Mouse (Mus musculus): Measurements from ENCODE around the gene Coro1a. TPM values are rescaled to one million over a fixed set of nuclear protein-coding genes. Genes with fewer than 3 reads are reported as not detected.
A peak's percentile ranks its signal among the peaks of the same experiment; 100 is the strongest.

Gene Coro1a
- 22.7 and 71.6 TPM in 2 replicates for polyA plus RNA-seq (2012; rRNA removed)

DNA sequence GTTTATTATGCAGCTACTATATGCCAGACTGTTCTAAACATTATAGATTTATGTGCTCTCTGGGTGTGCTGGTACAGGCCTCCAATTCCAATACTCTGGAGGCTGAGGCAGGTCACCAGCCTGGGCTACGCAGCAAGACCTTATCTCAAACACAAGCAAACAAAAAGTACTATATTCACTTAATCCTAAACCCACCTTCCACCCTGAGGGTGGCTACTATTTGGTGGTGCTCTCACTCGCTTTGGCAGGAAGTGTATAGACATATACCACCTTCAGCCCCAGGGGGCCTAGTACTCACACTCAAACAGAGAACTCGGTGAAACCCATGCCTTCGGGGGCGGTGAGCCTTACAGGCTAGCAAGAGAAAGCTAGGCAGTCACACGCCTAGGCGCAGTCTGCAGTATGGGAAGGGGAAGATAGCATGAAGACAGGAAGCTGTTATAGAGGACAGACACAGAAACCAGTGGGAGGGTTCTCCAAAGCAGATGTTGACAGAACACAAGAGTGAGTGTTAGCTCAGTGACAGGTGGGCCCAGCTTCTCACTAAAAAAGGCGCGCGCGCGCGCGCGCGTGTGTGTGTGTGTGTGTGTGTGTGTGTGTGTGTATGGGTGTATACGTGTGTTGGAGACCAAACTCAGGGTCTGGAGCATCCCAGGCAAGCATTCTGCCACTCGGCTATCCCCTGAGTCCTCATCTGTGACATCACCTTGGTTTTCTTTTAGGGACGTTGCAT, at the start of gene Coro1a:
Gene Coro1a, minus strand, starts transcription at position 346 of the 733 bp plus-strand sequence.
- TF ChIP-seq CTCF (conservative IDR thresholded peaks at IDR 0.05; ENCODE audit: insufficient read depth, insufficient read length, low read depth, low read length) = no peak
- TF ChIP-seq POLR2A (IDR thresholded peaks at IDR 0.05; ENCODE audit: low read depth, low read length) = no peak
- DNase-seq = no peak
- Histone ChIP-seq H3K4me3 (ENCODE audit: insufficient read depth, low read depth, low read length) (no peak within 1 kb of the TSS), H3K27me3 (replicated peaks; ENCODE audit: control insufficient read depth, insufficient read depth, low read length) (0 out of 2 replicates have a peak, but pooled peaks cover 2% of the 10 kb centered on the region), H3K36me3 (ENCODE audit: control insufficient read depth, insufficient read depth, low read length) (no peaks in the 10 kb centered on the region), H3K4me1 (ENCODE audit: control insufficient read depth, insufficient read depth, low read length) (no peaks in the 10 kb centered on the region), H3K27ac (ENCODE audit: insufficient read depth, low read depth, low read length) (no peak within 1 kb of the TSS)
- 84% methylated on average over 19 of the region's 19 CpGs for WGBS

DNA sequence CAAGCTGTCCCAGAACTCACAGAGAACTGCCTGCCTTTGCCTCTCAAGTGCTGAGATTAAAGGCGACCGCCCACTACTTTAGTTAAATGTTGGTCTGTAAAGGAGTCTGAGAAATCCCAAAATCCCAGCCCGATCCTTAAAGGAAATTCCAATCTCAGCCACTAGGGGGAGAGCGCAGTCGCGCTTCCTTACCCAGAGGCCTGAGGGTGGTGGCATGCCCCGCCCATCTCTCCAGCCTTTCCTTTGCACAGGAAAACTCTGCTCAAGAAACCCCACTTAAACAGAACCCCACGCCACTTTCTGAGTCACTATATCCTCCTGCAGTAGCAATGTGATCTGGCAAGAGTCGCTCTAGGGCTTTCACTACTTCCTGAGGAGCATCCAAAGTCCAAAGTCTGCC, 47.3 kb upstream of the Coro1a start:
- peak; percentile 86 for DNase-seq
- Histone ChIP-seq H3K36me3 (ENCODE audit: control insufficient read depth, insufficient read depth, low read length) (no peaks in the 10 kb centered on the region), H3K27ac (ENCODE audit: insufficient read depth, low read depth, low read length) (no peak overlapping the region), H3K4me3 (ENCODE audit: insufficient read depth, low read depth, low read length) (no peak overlapping the region), H3K4me1 (ENCODE audit: control insufficient read depth, insufficient read depth, low read length) (peaks cover 9% of the 10 kb centered on the region; the same call in 1 of the 2 replicates), H3K27me3 (replicated peaks; ENCODE audit: control insufficient read depth, insufficient read depth, low read length) (no peaks in the 10 kb centered on the region)
- TF ChIP-seq POLR2A (IDR thresholded peaks at IDR 0.05; ENCODE audit: low read depth, low read length) = no peak
- peak; percentile 83 for TF ChIP-seq CTCF (conservative IDR thresholded peaks at IDR 0.05; ENCODE audit: insufficient read depth, insufficient read length, low read depth, low read length)
- 1% methylated on average over 9 of the region's 9 CpGs for WGBS

DNA sequence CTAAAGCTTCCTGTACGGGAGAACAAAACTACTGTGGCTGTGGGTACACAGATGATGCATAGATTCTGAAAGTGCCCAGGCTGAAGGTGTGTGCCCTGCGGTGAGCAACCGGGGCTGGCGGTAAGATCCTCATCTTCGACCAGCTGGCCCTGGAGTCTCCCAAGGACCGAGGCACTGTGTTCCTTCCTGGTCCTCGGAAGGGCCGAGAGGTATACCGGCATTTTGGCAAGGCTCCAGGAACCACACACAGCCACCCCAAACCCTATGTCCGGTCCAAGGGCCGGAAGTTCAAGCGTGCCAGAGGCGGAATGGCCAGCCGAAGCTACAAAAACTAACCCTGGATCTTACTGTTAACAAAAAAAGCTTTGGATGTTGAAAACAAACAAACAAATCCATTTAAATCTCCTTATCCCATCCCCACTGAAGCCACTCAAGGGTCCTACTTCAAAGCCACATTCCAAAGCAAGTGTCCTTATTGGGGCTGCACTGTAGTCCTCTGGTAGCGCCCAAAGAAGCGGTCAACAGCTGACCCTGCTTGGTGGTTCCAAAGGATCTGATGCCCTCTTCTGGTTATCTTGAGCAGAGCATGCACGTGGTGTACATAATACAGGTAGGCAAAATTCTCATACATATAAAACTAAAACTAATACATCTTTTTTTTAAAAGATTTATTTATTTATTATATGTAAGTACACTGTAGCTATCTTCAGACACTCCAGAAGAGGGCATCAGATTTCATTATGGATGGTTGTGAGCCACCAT, 42.2 kb upstream of the Coro1a start:
- H3K27ac ChIP-seq (ENCODE audit: insufficient read depth, low read depth, low read length) = no peak overlapping the region
- H3K4me3 ChIP-seq (ENCODE audit: insufficient read depth, low read depth, low read length) = no peak overlapping the region
- H3K27me3 ChIP-seq (replicated peaks; ENCODE audit: control insufficient read depth, insufficient read depth, low read length) = no peaks in the 10 kb centered on the region
- H3K36me3 ChIP-seq (ENCODE audit: control insufficient read depth, insufficient read depth, low read length) = no peaks in the 10 kb centered on the region
- DNase-seq = no peak
- WGBS = 86% methylated on average over 17 of the region's 17 CpGs
- 0 out of 2 replicates have a peak, but pooled peaks have one; percentile 1 for TF ChIP-seq CTCF (conservative IDR thresholded peaks at IDR 0.05; ENCODE audit: insufficient read depth, insufficient read length, low read depth, low read length)
- TF ChIP-seq POLR2A (IDR thresholded peaks at IDR 0.05; ENCODE audit: low read depth, low read length) = no peak
- peaks cover 4% of the 10 kb centered on the region; the same call in 1 of the 2 replicates for H3K4me1 ChIP-seq (ENCODE audit: control insufficient read depth, insufficient read depth, low read length)

DNA sequence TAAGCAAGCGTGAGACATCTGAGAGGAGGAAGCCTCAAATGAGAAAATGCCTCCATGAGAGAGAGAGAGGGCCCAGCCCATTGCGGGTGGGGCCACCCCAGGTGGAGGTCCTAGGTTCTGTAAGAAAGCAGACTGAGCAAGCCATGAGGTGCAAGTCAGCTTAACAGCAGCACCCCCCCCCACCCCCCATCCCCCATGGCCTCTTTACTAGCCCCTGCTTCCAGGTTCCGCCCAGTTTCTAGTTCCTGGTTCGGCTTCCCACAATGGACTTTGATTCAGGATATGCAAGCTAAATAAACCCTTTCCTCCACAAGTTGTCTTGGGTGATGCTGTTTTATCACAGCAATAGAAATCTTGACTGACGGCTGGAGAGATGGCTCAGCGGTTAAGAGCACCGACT, 41.2 kb upstream of the Coro1a start:
- no peaks in the 10 kb centered on the region for H3K27me3 ChIP-seq (replicated peaks; ENCODE audit: control insufficient read depth, insufficient read depth, low read length)
- no peak for DNase-seq
- WGBS = 70% methylated on average over 7 of the region's 7 CpGs
- no peak overlapping the region for H3K4me3 ChIP-seq (ENCODE audit: insufficient read depth, low read depth, low read length)
- no peaks in the 10 kb centered on the region for H3K4me1 ChIP-seq (ENCODE audit: control insufficient read depth, insufficient read depth, low read length)
- TF ChIP-seq POLR2A (IDR thresholded peaks at IDR 0.05; ENCODE audit: low read depth, low read length) (no peak), CTCF (conservative IDR thresholded peaks at IDR 0.05; ENCODE audit: insufficient read depth, insufficient read length, low read depth, low read length) (no peak)
- H3K27ac ChIP-seq (ENCODE audit: insufficient read depth, low read depth, low read length) = no peak overlapping the region
- no peaks in the 10 kb centered on the region for H3K36me3 ChIP-seq (ENCODE audit: control insufficient read depth, insufficient read depth, low read length)

DNA sequence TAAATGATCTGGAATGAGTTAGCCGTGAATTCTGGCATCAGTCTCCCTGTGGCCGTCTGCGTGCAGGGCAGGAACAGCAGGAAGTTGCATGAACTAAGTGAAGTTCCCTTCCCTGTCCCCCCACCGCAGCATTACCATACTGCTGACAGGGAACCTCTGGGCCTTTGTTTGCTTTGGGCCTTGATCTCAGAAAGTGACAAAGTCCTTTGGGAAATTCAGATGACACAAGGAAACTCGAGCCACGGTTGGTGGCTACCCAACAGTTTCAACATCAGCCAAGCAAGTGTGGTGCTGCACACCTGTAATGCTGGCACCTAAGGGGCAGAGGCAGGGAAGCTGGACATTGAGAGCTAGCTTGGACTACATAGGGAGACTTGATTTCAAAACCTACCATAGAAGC, 39.2 kb upstream of the Coro1a start:
- no peak overlapping the region for H3K27ac ChIP-seq (ENCODE audit: insufficient read depth, low read depth, low read length)
- no peaks in the 10 kb centered on the region for H3K4me1 ChIP-seq (ENCODE audit: control insufficient read depth, insufficient read depth, low read length)
- TF ChIP-seq POLR2A (IDR thresholded peaks at IDR 0.05; ENCODE audit: low read depth, low read length) = no peak
- TF ChIP-seq CTCF (conservative IDR thresholded peaks at IDR 0.05; ENCODE audit: insufficient read depth, insufficient read length, low read depth, low read length) = no peak
- H3K4me3 ChIP-seq (ENCODE audit: insufficient read depth, low read depth, low read length) = no peak overlapping the region
- 24% methylated on average over 6 of the region's 6 CpGs for WGBS
- H3K27me3 ChIP-seq (replicated peaks; ENCODE audit: control insufficient read depth, insufficient read depth, low read length) = no peaks in the 10 kb centered on the region
- H3K36me3 ChIP-seq (ENCODE audit: control insufficient read depth, insufficient read depth, low read length) = no peaks in the 10 kb centered on the region
- DNase-seq = peak; percentile 31

DNA sequence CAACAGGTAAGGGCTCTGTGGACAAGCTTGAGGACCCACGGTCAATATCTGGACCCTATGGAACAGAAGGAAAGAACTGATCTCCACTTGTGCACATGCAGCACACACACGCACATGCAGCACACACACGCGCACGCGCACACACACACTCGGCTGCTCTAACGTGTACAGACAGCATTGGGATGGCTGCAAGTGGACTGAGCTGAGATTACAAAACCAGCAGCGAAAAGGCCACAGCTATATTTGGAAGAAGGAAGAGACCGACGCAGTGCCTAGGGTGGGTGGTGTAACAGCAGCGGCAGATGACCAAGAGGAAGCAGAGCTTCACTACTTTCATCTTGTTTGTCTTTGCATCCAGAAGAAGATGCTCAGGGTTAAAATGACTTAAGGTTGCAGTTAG, 38.5 kb upstream of the Coro1a start:
- no peak for DNase-seq
- TF ChIP-seq CTCF (conservative IDR thresholded peaks at IDR 0.05; ENCODE audit: insufficient read depth, insufficient read length, low read depth, low read length) = no peak
- TF ChIP-seq POLR2A (IDR thresholded peaks at IDR 0.05; ENCODE audit: low read depth, low read length) = no peak
- Histone ChIP-seq H3K4me1 (ENCODE audit: control insufficient read depth, insufficient read depth, low read length) (no peaks in the 10 kb centered on the region), H3K4me3 (ENCODE audit: insufficient read depth, low read depth, low read length) (no peak overlapping the region), H3K27ac (ENCODE audit: insufficient read depth, low read depth, low read length) (no peak overlapping the region), H3K27me3 (replicated peaks; ENCODE audit: control insufficient read depth, insufficient read depth, low read length) (no peaks in the 10 kb centered on the region), H3K36me3 (ENCODE audit: control insufficient read depth, insufficient read depth, low read length) (no peaks in the 10 kb centered on the region)
- 88% methylated on average over 12 of the region's 12 CpGs for WGBS

DNA sequence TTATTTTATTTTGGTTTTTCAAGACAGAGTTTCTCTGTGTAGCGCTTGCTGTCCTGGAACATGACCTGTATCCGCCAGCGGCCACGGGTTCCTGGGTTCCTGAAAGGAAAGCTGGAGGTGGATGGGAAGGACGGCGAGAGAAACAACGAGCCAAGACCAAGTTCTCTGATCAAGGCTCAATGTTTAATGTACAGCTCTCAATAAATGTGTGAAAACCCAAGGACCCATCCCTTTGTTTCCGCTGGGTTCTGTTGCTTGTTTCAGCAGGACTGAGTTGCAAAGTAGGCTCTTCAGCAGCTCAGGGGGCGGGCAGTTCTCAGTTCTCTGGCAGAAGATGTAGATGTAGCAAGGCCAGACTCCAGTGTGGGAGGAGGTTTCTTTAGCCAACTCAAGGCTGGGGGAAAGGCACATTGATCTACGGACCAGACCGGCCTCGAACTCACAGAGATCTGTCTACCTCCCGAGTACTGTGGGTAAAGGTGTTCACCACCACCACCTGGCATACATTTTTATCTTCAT, 34.4 kb upstream of the Coro1a start:
- Histone ChIP-seq H3K4me1 (ENCODE audit: control insufficient read depth, insufficient read depth, low read length) (no peaks in the 10 kb centered on the region), H3K27ac (ENCODE audit: insufficient read depth, low read depth, low read length) (no peak overlapping the region), H3K4me3 (ENCODE audit: insufficient read depth, low read depth, low read length) (no peak overlapping the region), H3K36me3 (ENCODE audit: control insufficient read depth, insufficient read depth, low read length) (no peaks in the 10 kb centered on the region), H3K27me3 (replicated peaks; ENCODE audit: control insufficient read depth, insufficient read depth, low read length) (no peaks in the 10 kb centered on the region)
- WGBS = 90% methylated on average over 13 of the region's 13 CpGs
- no peak for TF ChIP-seq POLR2A (IDR thresholded peaks at IDR 0.05; ENCODE audit: low read depth, low read length)
- no peak for TF ChIP-seq CTCF (conservative IDR thresholded peaks at IDR 0.05; ENCODE audit: insufficient read depth, insufficient read length, low read depth, low read length)
- no peak for DNase-seq

Measured in kidney, adult 2 months (tissue).